ENCODE assay signal across 22 mouse cellular contexts in genomic region chr6:29847643-29848166, GRCm38 (mm10).
DNase-seq lines count a peak whose midpoint lies in the region; ATAC-seq and TF ChIP-seq lines count a peak whose summit lies in the region.
"Had no signal": no experiment of that assay in that cellular context is flagged by ENCODE, and none has a peak within 500 bp of the region (broad histone marks: within the 10 kb centered on the region; RNA-seq: fewer than 3 reads in every experiment).

No protein-coding gene starts in this region.

- H3K36me3 ChIP-seq in liver, embryonic 12.5 days = no peaks in the 10 kb centered on the region
- no peaks in the 10 kb centered on the region for H3K36me3 ChIP-seq in liver, embryonic 11.5 days (ENCODE audit: control insufficient read depth, insufficient read depth, low read length)
- no peaks in the 10 kb centered on the region for H3K36me3 ChIP-seq in intestine, postnatal 0 days (ENCODE audit: control insufficient read depth, insufficient read depth)
- H3K36me3 ChIP-seq in kidney, postnatal 0 days (ENCODE audit: insufficient read depth, low read length) = no peaks in the 10 kb centered on the region
- no peaks in the 10 kb centered on the region for H3K36me3 ChIP-seq in stomach, embryonic 16.5 days (ENCODE audit: control insufficient read depth, insufficient read depth, low read length)
- no peaks in the 10 kb centered on the region for H3K36me3 ChIP-seq in embryonic facial prominence, embryonic 10.5 days (replicated peaks)
- H3K36me3 ChIP-seq: embryonic facial prominence, embryonic 12.5 days; heart, embryonic 12.5 days; midbrain, embryonic 12.5 days; neural tube, embryonic 12.5 days had no signal

- no peak overlapping the region for H3K4me2 ChIP-seq in liver, embryonic 12.5 days
- H3K4me2 ChIP-seq in liver, embryonic 11.5 days = no peak overlapping the region
- no peak overlapping the region; the same call in 1 of the 2 replicates for H3K4me2 ChIP-seq in intestine, postnatal 0 days (replicated peaks; ENCODE audit: low read depth)
- H3K4me2 ChIP-seq in kidney, postnatal 0 days (ENCODE audit: low read length) = no peak overlapping the region
- no peak overlapping the region for H3K4me2 ChIP-seq in stomach, embryonic 16.5 days (ENCODE audit: low read depth, low read length)
- H3K4me2 ChIP-seq: embryonic facial prominence, embryonic 12.5 days; forebrain, embryonic 13.5 days; heart, embryonic 12.5 days; hindbrain, embryonic 14.5 days; midbrain, embryonic 12.5 days; neural tube, embryonic 12.5 days had no signal

- 0 out of 2 replicates have a peak, but pooled peaks have one; percentile 6 for TF ChIP-seq CTCF in intestine, postnatal 0 days (IDR thresholded peaks at IDR 0.05; ENCODE audit: low read depth)
- no peak for TF ChIP-seq CTCF in kidney, postnatal 0 days (IDR thresholded peaks at IDR 0.05; ENCODE audit: low read depth)

- no peak for DNase-seq in liver, embryonic 11.5 days (ENCODE audit: low spot score)
- DNase-seq in kidney, postnatal 0 days (ENCODE audit: low spot score) = no peak
- DNase-seq in embryonic facial prominence, embryonic 10.5 days (ENCODE audit: low spot score) = no peak
- no peak for DNase-seq in adrenal gland, postnatal 4 days (ENCODE audit: low spot score in 2 of 2)
- DNase-seq: B cell, adult 2 months; cerebellum, adult 8-10 months; gastrocnemius, postnatal 10 days; heart, adult 11 months; layer of hippocampus, adult 9-11 months; right cerebral cortex, adult 18-20 months; thymus, adult 18-20 months had no signal

- no peak overlapping the region for H3K4me3 ChIP-seq in liver, embryonic 12.5 days
- no peak overlapping the region for H3K4me3 ChIP-seq in liver, embryonic 11.5 days (ENCODE audit: low read depth, low read length)
- no peak overlapping the region for H3K4me3 ChIP-seq in intestine, postnatal 0 days (ENCODE audit: low read depth, low read length)
- H3K4me3 ChIP-seq in kidney, postnatal 0 days (replicated peaks; ENCODE audit: low read depth, low read length) = no peak overlapping the region
- H3K4me3 ChIP-seq in stomach, embryonic 16.5 days (replicated peaks; ENCODE audit: low read length) = no peak overlapping the region
- H3K4me3 ChIP-seq in embryonic facial prominence, embryonic 10.5 days = no peak overlapping the region
- H3K4me3 ChIP-seq: embryonic facial prominence, embryonic 12.5 days; erythroblast, embryonic 14.5 days; forebrain, embryonic 13.5 days; heart, embryonic 12.5 days; midbrain, embryonic 12.5 days; neural tube, embryonic 12.5 days had no signal

- no peaks in the 10 kb centered on the region for H3K27me3 ChIP-seq in liver, embryonic 12.5 days (replicated peaks)
- no peaks in the 10 kb centered on the region for H3K27me3 ChIP-seq in liver, embryonic 11.5 days (replicated peaks; ENCODE audit: control insufficient read depth, insufficient read depth, low read length)
- no peaks in the 10 kb centered on the region for H3K27me3 ChIP-seq in intestine, postnatal 0 days (replicated peaks; ENCODE audit: control insufficient read depth, insufficient read depth, low read length)
- H3K27me3 ChIP-seq in kidney, postnatal 0 days (ENCODE audit: insufficient read depth, low read length) = no peaks in the 10 kb centered on the region
- no peaks in the 10 kb centered on the region for H3K27me3 ChIP-seq in stomach, embryonic 16.5 days (ENCODE audit: control insufficient read depth, insufficient read depth, low read length)
- H3K27me3 ChIP-seq in embryonic facial prominence, embryonic 10.5 days (replicated peaks; ENCODE audit: low read depth, poor library complexity, severe bottlenecking) = no peaks in the 10 kb centered on the region
- H3K27me3 ChIP-seq: embryonic facial prominence, embryonic 12.5 days; forebrain, embryonic 13.5 days; heart, embryonic 12.5 days; midbrain, embryonic 12.5 days; neural tube, embryonic 12.5 days had no signal

- no peaks in the 10 kb centered on the region for H3K9me3 ChIP-seq in liver, embryonic 12.5 days (replicated peaks)
- no peaks in the 10 kb centered on the region for H3K9me3 ChIP-seq in liver, embryonic 11.5 days (ENCODE audit: control insufficient read depth, low read length)
- no peaks in the 10 kb centered on the region for H3K9me3 ChIP-seq in intestine, postnatal 0 days (ENCODE audit: control insufficient read depth)
- H3K9me3 ChIP-seq in kidney, postnatal 0 days (replicated peaks; ENCODE audit: low read length) = no peaks in the 10 kb centered on the region
- no peaks in the 10 kb centered on the region for H3K9me3 ChIP-seq in stomach, embryonic 16.5 days (replicated peaks; ENCODE audit: control insufficient read depth, low read length)
- no peaks in the 10 kb centered on the region for H3K9me3 ChIP-seq in embryonic facial prominence, embryonic 10.5 days
- H3K9me3 ChIP-seq: embryonic facial prominence, embryonic 12.5 days; heart, embryonic 12.5 days; midbrain, embryonic 12.5 days; neural tube, embryonic 12.5 days had no signal

- peaks cover 16% of the 10 kb centered on the region for H3K4me1 ChIP-seq in liver, embryonic 12.5 days
- no peaks in the 10 kb centered on the region for H3K4me1 ChIP-seq in liver, embryonic 11.5 days (replicated peaks; ENCODE audit: control insufficient read depth, insufficient read depth, low read length)
- peaks cover 7% of the 10 kb centered on the region for H3K4me1 ChIP-seq in intestine, postnatal 0 days (replicated peaks; ENCODE audit: control insufficient read depth, insufficient read depth, low read length)
- H3K4me1 ChIP-seq in kidney, postnatal 0 days (replicated peaks; ENCODE audit: insufficient read depth, low read length) = 0 out of 2 replicates have a peak, but pooled peaks cover 3% of the 10 kb centered on the region
- H3K4me1 ChIP-seq in stomach, embryonic 16.5 days (ENCODE audit: control insufficient read depth, insufficient read depth, low read length) = peaks cover 6% of the 10 kb centered on the region; the same call in 1 of the 2 replicates
- H3K4me1 ChIP-seq in embryonic facial prominence, embryonic 10.5 days = no peaks in the 10 kb centered on the region
- H3K4me1 ChIP-seq: embryonic facial prominence, embryonic 12.5 days; forebrain, embryonic 13.5 days; midbrain, embryonic 12.5 days; neural tube, embryonic 12.5 days had no signal

- 60% methylated on average over 5 of the region's 5 CpGs for WGBS in liver, embryonic 12.5 days (ENCODE audit: insufficient replicate concordance)
- WGBS in liver, embryonic 11.5 days = 68% methylated on average over 5 of the region's 5 CpGs
- WGBS in intestine, postnatal 0 days = 33% methylated on average over 5 of the region's 5 CpGs
- WGBS in kidney, postnatal 0 days = 66% methylated on average over 5 of the region's 5 CpGs
- WGBS in stomach, embryonic 16.5 days = 51% methylated on average over 5 of the region's 5 CpGs
- WGBS in embryonic facial prominence, embryonic 10.5 days = 86% methylated on average over 5 of the region's 5 CpGs

- H3K9ac ChIP-seq in liver, embryonic 12.5 days = no peak overlapping the region
- H3K9ac ChIP-seq in liver, embryonic 11.5 days (ENCODE audit: low read depth, low read length) = no peak overlapping the region
- no peak overlapping the region for H3K9ac ChIP-seq in intestine, postnatal 0 days (ENCODE audit: low read depth, low read length)
- no peak overlapping the region for H3K9ac ChIP-seq in kidney, postnatal 0 days (ENCODE audit: low read depth, low read length)
- no peak overlapping the region for H3K9ac ChIP-seq in stomach, embryonic 16.5 days (ENCODE audit: low read length)
- H3K9ac ChIP-seq: embryonic facial prominence, embryonic 12.5 days; forebrain, embryonic 13.5 days; heart, embryonic 12.5 days; hindbrain, embryonic 14.5 days; liver, embryonic 14.5 days; midbrain, embryonic 12.5 days; neural tube, embryonic 12.5 days had no signal

- ATAC-seq in liver, embryonic 12.5 days = no peak
- no peak for ATAC-seq in liver, embryonic 11.5 days (replicated peaks; ENCODE audit: low FRiP score)
- peak; percentile 81 for ATAC-seq in intestine, postnatal 0 days
- peak; percentile 81 for ATAC-seq in kidney, postnatal 0 days (replicated peaks; ENCODE audit: low FRiP score, low read depth)
- peak; percentile 71; the same call in 1 of the 2 replicates for ATAC-seq in stomach, embryonic 16.5 days (ENCODE audit: insufficient read depth, low FRiP score)
- ATAC-seq: forebrain, embryonic 13.5 days had no signal

- 0 out of 2 replicates have a peak overlapping the region, but pooled peaks have one; percentile 4 for H3K27ac ChIP-seq in liver, embryonic 12.5 days
- no peak overlapping the region for H3K27ac ChIP-seq in liver, embryonic 11.5 days (ENCODE audit: low read depth, low read length)
- peak overlapping the region; percentile 89 for H3K27ac ChIP-seq in intestine, postnatal 0 days (ENCODE audit: low read depth, low read length)
- H3K27ac ChIP-seq in kidney, postnatal 0 days = peak overlapping the region; percentile 75
- H3K27ac ChIP-seq in stomach, embryonic 16.5 days (ENCODE audit: low read length) = peak overlapping the region; percentile 55
- H3K27ac ChIP-seq in embryonic facial prominence, embryonic 10.5 days (replicated peaks) = no peak overlapping the region
- H3K27ac ChIP-seq: embryonic facial prominence, embryonic 12.5 days; forebrain, embryonic 13.5 days; hindbrain, embryonic 14.5 days; liver, embryonic 14.5 days; midbrain, embryonic 12.5 days; neural tube, embryonic 12.5 days had no signal

Comparison
In these comparisons a context has a peak if more than half of its experiments do, and no peak if none do; other contexts are left out.
1. H3K27ac ChIP-seq: peak in liver, embryonic 12.5 days (single experiment), intestine, postnatal 0 days (single experiment), kidney, postnatal 0 days (single experiment) and stomach, embryonic 16.5 days (single experiment); none in liver, embryonic 11.5 days (single experiment) and embryonic facial prominence, embryonic 10.5 days (single experiment).
2. ATAC-seq: peak in intestine, postnatal 0 days (single experiment), kidney, postnatal 0 days (single experiment) and stomach, embryonic 16.5 days (single experiment); none in liver, embryonic 12.5 days (single experiment) and liver, embryonic 11.5 days (single experiment).